ENCODE assay signal across 30 mouse cellular contexts in the genomic region with DNA sequence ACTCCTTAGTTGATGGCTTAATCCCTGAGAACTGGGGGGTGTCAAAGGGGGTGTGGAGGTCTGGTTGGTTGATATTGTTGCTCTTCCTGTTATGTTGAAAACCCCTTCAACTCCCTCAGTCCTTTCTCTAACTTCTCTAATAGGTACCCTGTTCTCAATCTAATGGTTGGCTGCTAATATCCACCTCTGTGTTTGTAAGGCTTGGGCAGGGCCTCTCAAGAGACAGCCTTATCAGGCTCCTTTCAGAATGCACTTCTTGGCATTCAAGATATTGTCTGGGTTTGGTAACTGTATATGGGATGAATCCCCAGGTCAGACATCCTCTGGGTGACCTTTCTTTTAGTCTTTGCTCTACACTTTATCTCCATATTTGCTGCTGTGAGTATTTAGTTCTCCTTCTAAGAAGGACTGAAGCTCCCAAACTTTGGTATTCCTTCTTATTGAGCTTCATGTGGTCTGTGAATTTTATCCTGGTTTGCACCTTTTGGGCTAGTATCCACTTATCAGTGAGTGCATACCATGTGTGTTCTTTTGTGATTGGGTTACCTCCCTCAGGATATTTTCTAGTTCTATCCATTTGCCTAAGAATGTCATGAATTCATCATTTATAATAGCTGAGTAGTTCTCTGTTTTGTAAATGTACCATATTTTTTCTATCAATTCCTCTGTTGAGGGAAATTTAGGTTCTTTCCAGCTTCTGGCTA. TPM values are rescaled to one million over a fixed set of nuclear protein-coding genes. Genes with fewer than 3 reads are reported as not detected.
"Had no signal": no experiment of that assay in that cellular context is flagged by ENCODE, and none has a peak within 500 bp of the region (broad histone marks: within the 10 kb centered on the region; RNA-seq: fewer than 3 reads in every experiment).

No protein-coding gene starts in this region.

RNA-seq across cellular contexts. Expression of gene Mrgpra2a, which starts 13.5 kb away (rescaled TPM):
- total RNA-seq: common myeloid progenitor, adult 5-6 weeks; forebrain, postnatal 0 days; gastrocnemius, adult 18-20 months; gastrocnemius, adult 2 months; gastrocnemius, adult 8-10 months; gastrocnemius, postnatal 10 days; gastrocnemius, postnatal 14 days; gastrocnemius, postnatal 25 days; gastrocnemius, postnatal 36 days; gastrocnemius, postnatal 4 days; heart, adult 18-20 months; heart, adult 2 months; heart, adult 8-10 months had no signal
- polyA plus RNA-seq: cerebellum, adult 2 months; cortical plate, adult 2 months; embryonic facial prominence, embryonic 10.5 days; embryonic facial prominence, embryonic 11.5 days; embryonic facial prominence, embryonic 12.5 days; embryonic facial prominence, embryonic 13.5 days; embryonic facial prominence, embryonic 15.5 days; erythroblast, embryonic 14.5 days; forebrain, embryonic 10.5 days; forebrain, embryonic 11.5 days; forebrain, embryonic 12.5 days; forebrain, embryonic 13.5 days; forebrain, embryonic 14.5 days; forebrain, embryonic 15.5 days; forebrain, embryonic 16.5 days; forebrain, postnatal 0 days; frontal cortex, adult 2 months; gonadal fat pad, adult 2 months; heart, adult 2 months had no signal
